Mouse (Mus musculus): ENCODE results near the gene Cdyl2.

Cdyl2 gene

GRCm38 (mm10) chr8:116543366-116543765 lies 189.4 kb downstream of the Cdyl2 start:
- TF ChIP-seq GATA4 (IDR thresholded peaks at IDR 0.05; ENCODE audit: insufficient replicate concordance, low read length) = no peak

DNA sequence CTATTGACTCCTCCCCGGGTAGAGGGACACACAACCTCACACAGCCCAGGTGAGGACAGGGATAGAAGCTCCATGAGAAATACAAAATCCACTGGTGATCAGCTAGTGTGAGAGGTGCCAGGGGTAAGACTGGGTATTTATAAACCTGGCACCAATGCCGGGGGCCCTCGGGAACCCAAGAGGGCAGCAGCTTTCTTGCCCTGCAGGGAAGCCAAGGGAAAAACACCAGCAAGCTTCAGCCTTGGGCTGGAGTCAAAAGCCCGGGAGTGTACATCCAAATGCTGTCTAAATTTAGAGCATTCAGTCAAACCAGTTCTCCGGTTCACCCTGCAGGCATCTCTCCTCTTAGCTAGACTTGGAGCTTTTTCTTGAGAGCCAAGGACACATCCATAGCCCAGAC lies 189.9 kb downstream of the Cdyl2 start:
- TF ChIP-seq GATA4 (IDR thresholded peaks at IDR 0.05; ENCODE audit: insufficient replicate concordance, low read length) = no peak

DNA sequence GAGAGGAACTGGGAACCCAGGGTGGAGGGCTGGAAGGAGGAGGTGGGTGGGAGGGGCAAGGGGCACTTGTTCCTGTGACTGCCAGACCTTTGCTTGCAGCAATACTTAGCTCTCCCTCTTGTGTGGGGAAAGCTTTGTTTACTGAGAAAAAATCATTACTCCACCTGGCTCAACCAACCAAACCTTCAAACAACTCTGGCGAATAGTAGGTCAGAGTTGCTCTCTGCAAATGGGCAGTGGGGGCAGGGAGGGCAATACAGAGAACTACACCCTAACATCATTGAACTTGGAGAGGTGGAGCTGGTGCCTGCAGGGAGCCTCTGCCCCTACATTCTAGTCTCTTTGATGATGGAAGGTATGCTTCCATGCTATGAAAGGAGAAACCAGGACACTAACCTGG lies 192.7 kb downstream of the Cdyl2 start:
- TF ChIP-seq GATA4 (IDR thresholded peaks at IDR 0.05; ENCODE audit: insufficient replicate concordance, low read length) = no peak

DNA sequence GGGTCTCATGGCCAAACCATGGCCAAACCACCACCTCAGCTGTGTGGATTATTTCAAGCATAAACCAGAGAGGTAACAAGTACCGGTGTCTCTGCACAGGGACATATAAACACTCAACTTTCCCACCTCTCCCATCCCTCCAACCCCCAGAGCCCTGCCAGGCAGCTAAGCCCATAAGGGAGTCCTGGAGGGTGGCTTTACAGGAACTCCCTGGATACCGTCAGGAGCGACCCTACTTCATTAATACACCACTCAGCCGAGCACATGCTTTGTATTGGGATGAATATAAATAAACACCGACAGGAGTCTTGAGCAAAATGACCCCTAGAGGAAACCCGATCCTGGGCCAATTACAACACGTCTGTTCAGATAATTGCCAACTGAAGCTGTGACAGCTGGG lies 194.0 kb downstream of the Cdyl2 start:
- no peak for TF ChIP-seq GATA4 (IDR thresholded peaks at IDR 0.05; ENCODE audit: insufficient replicate concordance, low read length)

DNA sequence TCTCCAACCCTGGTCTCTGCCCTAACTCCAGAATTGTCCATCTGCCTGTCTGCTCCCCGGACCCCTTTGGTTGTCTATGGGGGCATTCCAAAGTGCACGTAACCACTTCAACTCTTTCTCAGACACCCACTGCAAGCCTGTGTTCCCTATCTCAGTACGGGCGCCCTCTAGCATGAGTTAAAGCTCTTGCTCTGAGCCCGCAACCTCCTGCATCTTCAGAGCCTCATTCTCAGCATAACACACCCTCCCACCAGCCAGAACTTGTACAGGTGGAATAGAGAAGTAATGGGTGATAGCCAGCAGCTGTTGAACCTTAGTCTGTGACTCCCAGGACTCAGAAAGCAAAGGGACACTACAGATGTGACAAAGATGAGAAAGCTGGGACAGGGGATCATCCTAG lies 196.0 kb downstream of the Cdyl2 start:
- no peak for TF ChIP-seq GATA4 (IDR thresholded peaks at IDR 0.05; ENCODE audit: insufficient replicate concordance, low read length)

- TF ChIP-seq GATA4 (IDR thresholded peaks at IDR 0.05; ENCODE audit: insufficient replicate concordance, low read length) = no peak
Observed at GRCm38 (mm10) chr8:116533081-116533480, 199.7 kb downstream of the Cdyl2 start.

DNA sequence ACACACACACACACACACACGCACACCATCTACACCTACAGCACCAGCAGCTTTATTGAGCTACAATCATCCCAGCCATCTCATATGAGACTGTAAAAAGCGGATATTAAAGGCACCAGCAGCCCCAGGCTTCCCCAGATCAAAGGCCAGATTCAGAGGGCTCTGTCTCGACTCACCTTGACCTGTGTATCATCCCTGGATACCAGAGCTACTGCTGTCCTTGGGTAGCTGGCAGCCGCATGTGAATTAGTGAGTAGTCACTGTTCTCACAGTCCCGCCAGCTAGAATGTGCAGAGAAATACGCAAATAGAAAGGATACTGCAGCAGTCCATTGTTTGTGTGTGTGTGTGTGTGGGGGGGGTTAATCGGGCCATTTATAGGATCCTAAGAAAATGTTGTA lies 204.1 kb downstream of the Cdyl2 start:
- no peak for TF ChIP-seq GATA4 (IDR thresholded peaks at IDR 0.05; ENCODE audit: insufficient replicate concordance, low read length)

DNA sequence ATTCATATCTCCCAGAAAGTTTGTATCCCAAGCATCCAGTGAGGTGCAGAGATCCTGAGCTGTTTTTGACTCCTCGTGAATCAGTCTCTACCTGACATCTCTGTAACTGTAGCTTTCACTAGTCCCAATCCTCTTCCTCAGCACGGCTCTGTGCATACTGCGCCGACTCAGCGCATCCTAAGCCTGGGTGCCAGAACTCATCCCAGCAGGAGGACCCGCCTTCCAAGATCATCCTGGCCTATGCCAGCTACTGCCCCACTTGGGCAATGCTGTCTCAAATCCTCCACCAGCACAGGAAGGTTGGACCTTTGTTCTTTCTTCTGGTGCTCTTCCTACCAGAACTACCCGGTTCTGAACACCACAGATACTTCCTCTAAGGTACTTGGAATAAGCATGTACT lies 207.9 kb downstream of the Cdyl2 start:
- TF ChIP-seq GATA4 (IDR thresholded peaks at IDR 0.05; ENCODE audit: insufficient replicate concordance, low read length) = no peak

Data from liver, adult (tissue).